Mouse (Mus musculus): ENCODE measurements around the gene Igfbp5. TPM values are rescaled to one million over a fixed set of nuclear protein-coding genes. Genes with fewer than 3 reads are reported as not detected.

Igfbp5 gene
- polyA plus RNA-seq, 1 experiment from 2014 or later, result 69.6 TPM

DNA sequence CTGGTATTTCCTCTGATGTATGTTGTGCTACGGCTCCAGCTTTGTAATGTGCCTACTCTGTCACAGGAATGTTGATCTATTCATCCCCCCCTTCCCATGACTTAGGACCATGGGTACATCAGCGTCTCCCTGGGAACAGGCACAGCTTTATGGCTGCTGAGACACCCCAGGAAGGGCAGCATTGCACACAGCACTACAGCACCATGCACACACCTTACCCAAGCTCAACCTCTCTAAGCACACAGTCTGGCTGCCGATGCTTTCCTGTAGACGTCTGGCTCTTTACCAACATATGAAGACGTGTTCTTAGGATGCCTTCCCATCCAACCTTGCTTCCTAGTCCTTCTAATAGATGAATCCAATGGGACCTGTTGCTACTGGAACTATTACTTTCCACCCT is 8.3 kb downstream of the Igfbp5 start:
- Histone ChIP-seq H3K27ac (0 out of 2 replicates have a peak overlapping the region, but pooled peaks have one; percentile 41), H3K27me3 (no peaks in the 10 kb centered on the region), H3K4me2 (replicated peaks) (no peak overlapping the region), H3K4me3 (no peak overlapping the region), H3K9me3 (replicated peaks) (no peaks in the 10 kb centered on the region), H3K9ac (no peak overlapping the region), H3K36me3 (peaks cover 6% of the 10 kb centered on the region; the same call in 1 of the 2 replicates), H3K4me1 (peaks cover 43% of the 10 kb centered on the region)
- WGBS, result 64% methylated on average over 5 of the region's 5 CpGs
- no peak; the same call in 1 of the 2 replicates for ATAC-seq (ENCODE audit: low FRiP score)

DNA sequence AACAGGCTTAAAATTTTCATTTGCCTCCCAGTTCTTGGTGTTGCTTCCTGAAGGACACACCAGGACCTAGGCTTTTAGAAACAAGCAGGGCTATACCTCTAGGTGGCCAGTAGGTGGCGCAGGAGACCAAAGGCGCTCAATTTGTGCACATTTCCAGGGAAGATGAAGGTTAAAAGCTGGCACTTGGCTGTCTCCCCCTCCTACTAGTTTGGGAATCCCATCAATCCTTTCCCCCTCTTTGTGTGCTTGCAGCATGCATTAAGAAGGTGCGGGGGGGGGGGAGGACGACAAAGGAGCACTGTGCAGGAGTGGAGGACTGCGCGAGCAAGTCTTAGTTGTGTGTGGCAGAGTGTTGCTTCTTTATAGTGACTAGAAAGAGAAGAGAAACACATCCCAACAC is 8.8 kb downstream of the Igfbp5 start:
- Histone ChIP-seq H3K27me3 (no peaks in the 10 kb centered on the region), H3K4me1 (peaks cover 38% of the 10 kb centered on the region), H3K4me3 (no peak overlapping the region), H3K36me3 (peaks cover 6% of the 10 kb centered on the region; the same call in 1 of the 2 replicates), H3K4me2 (replicated peaks) (no peak overlapping the region), H3K9ac (no peak overlapping the region), H3K9me3 (replicated peaks) (no peaks in the 10 kb centered on the region), H3K27ac (0 out of 2 replicates have a peak overlapping the region, but pooled peaks have one; percentile 41)
- WGBS, result 17% methylated on average over 6 of the region's 6 CpGs
- peak; percentile 57 for ATAC-seq (ENCODE audit: low FRiP score)

DNA sequence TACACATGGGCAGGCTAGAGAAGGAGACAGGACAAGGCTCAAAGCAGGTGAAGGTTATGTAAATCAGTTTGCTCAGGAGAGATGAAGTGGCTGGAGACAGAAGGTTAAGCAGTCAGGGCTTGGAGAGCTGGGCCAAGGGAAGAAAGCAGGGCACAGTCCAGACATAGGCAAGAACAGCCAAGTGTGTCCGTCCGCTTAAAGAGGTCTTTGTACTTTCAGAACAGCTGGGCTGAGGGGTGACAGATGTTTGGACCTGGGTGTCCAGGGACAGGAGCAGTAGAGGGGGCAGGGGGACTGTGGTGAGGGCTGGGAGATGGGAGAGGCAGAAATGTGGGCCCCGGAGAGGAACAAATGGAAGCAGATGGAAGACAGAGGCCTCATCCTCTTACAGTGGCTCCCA is 10.4 kb downstream of the Igfbp5 start:
- Histone ChIP-seq H3K36me3 (peaks cover 12% of the 10 kb centered on the region), H3K9me3 (replicated peaks) (no peaks in the 10 kb centered on the region), H3K4me2 (replicated peaks) (no peak overlapping the region), H3K4me1 (peaks cover 25% of the 10 kb centered on the region), H3K27me3 (no peaks in the 10 kb centered on the region), H3K9ac (no peak overlapping the region), H3K4me3 (no peak overlapping the region), H3K27ac (no peak overlapping the region)
- WGBS, result 69% methylated on average over 3 of the region's 3 CpGs
- no peak for ATAC-seq (ENCODE audit: low FRiP score)

DNA sequence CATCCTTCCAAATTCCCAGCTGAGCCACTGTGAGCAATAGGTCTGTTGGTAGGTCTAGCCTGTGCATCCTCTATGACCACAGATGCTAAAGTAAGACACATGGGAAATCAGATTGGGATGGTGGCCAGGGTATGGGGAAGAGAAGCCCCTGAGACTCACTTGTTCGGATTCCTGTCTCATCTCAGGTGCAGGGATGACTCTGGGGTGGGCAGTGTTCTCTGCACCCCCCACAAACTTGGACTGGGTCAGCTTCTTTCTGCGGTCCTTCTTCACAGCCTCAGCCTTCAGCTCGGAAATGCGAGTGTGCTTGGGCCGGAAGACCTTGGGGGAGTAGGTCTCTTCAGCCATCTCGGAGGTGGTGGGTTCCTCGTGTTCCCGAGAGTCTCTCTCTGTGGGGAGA is 11.0 kb downstream of the Igfbp5 start:
- Histone ChIP-seq H3K27ac (no peak overlapping the region), H3K9me3 (replicated peaks) (no peaks in the 10 kb centered on the region), H3K36me3 (peaks cover 12% of the 10 kb centered on the region), H3K27me3 (no peaks in the 10 kb centered on the region), H3K9ac (no peak overlapping the region), H3K4me2 (replicated peaks) (no peak overlapping the region), H3K4me3 (no peak overlapping the region), H3K4me1 (peaks cover 26% of the 10 kb centered on the region)
- WGBS, result 84% methylated on average over 8 of the region's 8 CpGs
- no peak for ATAC-seq (ENCODE audit: low FRiP score)

DNA sequence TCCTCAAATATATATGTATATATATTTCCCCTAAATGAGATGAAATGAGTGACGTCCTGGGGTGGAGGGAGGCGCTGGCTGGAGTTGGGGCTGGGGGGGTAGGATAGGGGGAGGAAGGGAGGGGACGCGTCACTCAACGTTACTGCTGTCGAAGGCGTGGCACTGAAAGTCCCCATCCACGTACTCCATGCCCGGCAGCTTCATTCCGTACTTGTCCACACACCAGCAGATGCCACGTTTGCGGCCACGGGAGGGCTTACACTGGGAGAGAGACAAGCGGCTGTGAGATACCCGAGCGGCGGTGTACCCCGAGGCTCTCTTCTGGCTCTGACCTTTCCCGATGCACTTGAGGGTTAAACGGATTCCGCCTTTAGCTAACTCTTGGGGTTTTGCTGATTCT is 12.4 kb downstream of the Igfbp5 start:
- no peak for ATAC-seq (ENCODE audit: low FRiP score)
- WGBS, result 91% methylated on average over 21 of the region's 21 CpGs

DNA sequence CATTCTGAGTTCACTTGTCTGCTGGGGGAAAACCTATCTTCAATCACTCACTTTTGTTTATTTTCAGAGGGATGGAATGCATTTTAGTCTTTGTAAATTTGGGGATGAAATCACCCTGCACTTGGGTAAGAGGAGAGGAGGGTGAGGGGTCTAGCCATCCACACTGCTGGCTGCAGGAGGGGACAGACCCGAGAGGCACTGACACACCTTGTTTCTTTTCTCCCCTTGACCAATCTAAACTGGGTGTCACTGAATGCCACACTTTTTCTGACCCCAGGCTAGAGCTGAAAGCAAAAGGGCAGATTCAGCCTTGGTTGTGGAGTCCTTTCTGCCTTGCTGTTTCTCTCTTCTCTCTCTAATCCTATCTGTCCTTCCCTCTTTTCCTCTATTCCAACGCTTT is 13.0 kb downstream of the Igfbp5 start:
- Histone ChIP-seq H3K4me2 (replicated peaks) (no peak overlapping the region), H3K9ac (no peak overlapping the region), H3K36me3 (peaks cover 12% of the 10 kb centered on the region), H3K9me3 (replicated peaks) (no peaks in the 10 kb centered on the region), H3K4me1 (peaks cover 20% of the 10 kb centered on the region), H3K27ac (no peak overlapping the region), H3K27me3 (no peaks in the 10 kb centered on the region), H3K4me3 (no peak overlapping the region)
- 75% methylated on average over 2 of the region's 2 CpGs for WGBS
- no peak for ATAC-seq (ENCODE audit: low FRiP score)

More for the DNA sequence above, 12.4 kb downstream of the Igfbp5 start:
- H3K4me1 ChIP-seq, result peaks cover 22% of the 10 kb centered on the region
- H3K4me3 ChIP-seq, result no peak overlapping the region
- H3K9me3 ChIP-seq (replicated peaks), result no peaks in the 10 kb centered on the region
- no peak overlapping the region for H3K27ac ChIP-seq
- no peaks in the 10 kb centered on the region for H3K27me3 ChIP-seq
- H3K9ac ChIP-seq, result no peak overlapping the region
- H3K36me3 ChIP-seq, result peaks cover 12% of the 10 kb centered on the region
- H3K4me2 ChIP-seq (replicated peaks), result no peak overlapping the region

DNA sequence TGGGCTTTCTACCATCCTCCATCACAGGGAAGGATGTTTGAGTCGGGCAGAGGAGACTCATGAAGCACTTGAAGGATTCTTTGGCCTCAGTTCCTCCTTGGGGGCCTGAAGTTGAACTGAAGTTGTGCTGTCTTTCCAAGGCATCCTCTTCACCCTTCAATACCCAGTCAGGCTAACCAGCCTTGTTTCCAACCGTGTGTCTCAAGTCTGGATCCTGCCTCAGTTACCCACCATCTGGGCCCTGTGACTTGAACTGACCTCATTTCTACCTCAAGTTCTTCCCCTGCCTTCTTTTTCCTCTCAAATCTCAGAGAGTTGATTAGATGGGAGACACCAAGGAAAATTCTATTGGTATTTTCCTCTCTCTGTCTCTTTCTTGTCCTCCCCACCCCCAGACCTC is 14.2 kb downstream of the Igfbp5 start:
- H3K36me3 ChIP-seq, result peaks cover 12% of the 10 kb centered on the region
- no peak overlapping the region for H3K27ac ChIP-seq
- no peak overlapping the region for H3K9ac ChIP-seq
- WGBS, result 76% methylated on average over 2 of the region's 2 CpGs
- no peak overlapping the region for H3K4me2 ChIP-seq (replicated peaks)
- no peak for ATAC-seq (ENCODE audit: low FRiP score)
- H3K4me3 ChIP-seq, result no peak overlapping the region
- H3K27me3 ChIP-seq, result no peaks in the 10 kb centered on the region
- H3K4me1 ChIP-seq, result peaks cover 12% of the 10 kb centered on the region
- H3K9me3 ChIP-seq (replicated peaks), result no peaks in the 10 kb centered on the region

- no peaks in the 10 kb centered on the region for H3K27me3 ChIP-seq
- H3K27ac ChIP-seq, result no peak overlapping the region
- peaks cover 8% of the 10 kb centered on the region for H3K4me1 ChIP-seq
- H3K9ac ChIP-seq, result no peak overlapping the region
- no peaks in the 10 kb centered on the region for H3K9me3 ChIP-seq (replicated peaks)
- WGBS, result 93% methylated on average over 9 of the region's 9 CpGs
- no peak overlapping the region for H3K4me3 ChIP-seq
- ATAC-seq (ENCODE audit: low FRiP score), result no peak
- H3K36me3 ChIP-seq, result peaks cover 12% of the 10 kb centered on the region
- H3K4me2 ChIP-seq (replicated peaks), result no peak overlapping the region
These were observed 14.7 kb downstream of the Igfbp5 start for GRCm38 (mm10) chr1:72859963-72860362.

DNA sequence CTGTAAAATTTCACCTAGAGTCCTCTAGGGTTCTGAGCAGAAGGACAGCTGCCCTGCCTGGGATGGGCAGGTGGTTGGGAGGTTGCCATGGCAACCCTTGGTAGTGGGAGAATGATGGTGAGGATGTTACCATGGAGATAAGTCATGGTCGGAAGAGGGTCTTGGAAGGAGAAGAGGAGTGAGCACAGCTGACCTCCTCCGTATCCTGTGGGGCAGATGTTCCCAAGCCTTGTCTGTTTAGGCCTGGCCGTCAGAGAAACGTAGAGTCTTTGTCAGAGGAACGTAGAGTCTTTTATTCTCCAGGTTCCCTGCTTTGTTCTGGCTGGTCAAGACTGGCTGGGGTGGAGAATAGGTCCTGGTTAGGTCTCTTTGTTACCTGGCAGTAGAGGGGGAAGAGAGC is 15.8 kb downstream of the Igfbp5 start:
- WGBS, result 39% methylated on average over 5 of the region's 5 CpGs
- Histone ChIP-seq H3K27ac (peak overlapping the region; percentile 62), H3K36me3 (peaks cover 12% of the 10 kb centered on the region), H3K27me3 (no peaks in the 10 kb centered on the region), H3K4me3 (no peak overlapping the region), H3K4me1 (peaks cover 16% of the 10 kb centered on the region), H3K4me2 (replicated peaks) (no peak overlapping the region), H3K9ac (no peak overlapping the region), H3K9me3 (replicated peaks) (no peaks in the 10 kb centered on the region)
- ATAC-seq (ENCODE audit: low FRiP score), result peak; percentile 49

- H3K27ac ChIP-seq, result 0 out of 2 replicates have a peak overlapping the region, but pooled peaks have one; percentile 62
- WGBS, result 86% methylated on average over 9 of the region's 9 CpGs
- no peak overlapping the region for H3K4me2 ChIP-seq (replicated peaks)
- H3K4me3 ChIP-seq, result no peak overlapping the region
- H3K9ac ChIP-seq, result no peak overlapping the region
- no peaks in the 10 kb centered on the region for H3K27me3 ChIP-seq
- no peaks in the 10 kb centered on the region for H3K9me3 ChIP-seq (replicated peaks)
- peaks cover 12% of the 10 kb centered on the region for H3K36me3 ChIP-seq
- peaks cover 16% of the 10 kb centered on the region for H3K4me1 ChIP-seq
- no peak for ATAC-seq (ENCODE audit: low FRiP score)
These were observed 16.4 kb downstream of the Igfbp5 start for GRCm38 (mm10) chr1:72858286-72858685.

DNA sequence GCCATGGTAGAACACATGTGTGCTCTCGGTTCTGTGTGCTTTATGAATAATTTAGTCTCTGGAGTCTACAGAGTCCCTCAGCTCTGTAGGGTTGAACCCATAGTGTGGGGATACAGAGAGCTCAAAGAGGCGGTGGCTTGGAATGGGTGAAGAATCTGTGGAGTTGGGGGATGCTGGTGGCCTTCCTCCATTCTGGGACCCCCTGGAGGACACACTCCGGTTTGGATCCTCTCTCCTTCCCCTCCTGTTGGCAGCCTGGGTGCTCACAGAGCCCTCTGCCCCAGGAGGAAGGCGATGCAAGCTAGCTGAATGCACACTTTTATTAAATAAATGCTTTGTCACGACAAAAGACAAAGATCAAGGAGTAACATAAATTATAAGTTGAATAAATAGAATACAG is 17.1 kb downstream of the Igfbp5 start:
- Histone ChIP-seq H3K27me3 (no peaks in the 10 kb centered on the region), H3K4me3 (no peak overlapping the region), H3K4me2 (replicated peaks) (no peak overlapping the region), H3K27ac (no peak overlapping the region), H3K9me3 (replicated peaks) (no peaks in the 10 kb centered on the region), H3K36me3 (peaks cover 16% of the 10 kb centered on the region), H3K4me1 (peaks cover 16% of the 10 kb centered on the region), H3K9ac (no peak overlapping the region)
- no peak for ATAC-seq (ENCODE audit: low FRiP score)
- 84% methylated on average over 5 of the region's 5 CpGs for WGBS

DNA sequence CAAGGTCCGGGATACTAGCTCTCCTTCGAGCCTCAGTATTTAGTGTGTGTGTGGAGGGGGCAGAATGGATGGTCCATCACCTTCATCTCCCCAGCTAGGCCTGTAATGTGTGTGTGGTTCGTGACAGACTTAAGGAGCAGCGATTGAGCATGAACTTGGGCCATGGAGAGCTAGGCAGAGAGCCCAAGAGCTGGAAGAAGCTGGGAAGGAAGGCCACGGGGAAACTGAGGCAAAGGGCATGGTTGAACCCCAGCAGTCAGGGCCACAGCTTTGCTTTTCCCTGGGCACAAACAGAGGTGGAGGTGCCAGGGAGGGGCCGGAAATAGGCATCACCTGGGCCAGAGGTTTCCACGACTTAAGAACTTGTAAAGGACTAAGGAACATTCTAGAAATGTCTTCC is 17.5 kb downstream of the Igfbp5 start:
- Histone ChIP-seq H3K9me3 (replicated peaks) (no peaks in the 10 kb centered on the region), H3K36me3 (peaks cover 15% of the 10 kb centered on the region), H3K27ac (no peak overlapping the region), H3K27me3 (no peaks in the 10 kb centered on the region), H3K4me2 (replicated peaks) (no peak overlapping the region), H3K4me3 (no peak overlapping the region), H3K9ac (no peak overlapping the region), H3K4me1 (peaks cover 16% of the 10 kb centered on the region)
- ATAC-seq (ENCODE audit: low FRiP score), result no peak
- WGBS, result 85% methylated on average over 7 of the region's 7 CpGs

GRCm38 (mm10) chr1:72856209-72856909 is 18.3 kb downstream of the Igfbp5 start:
- Histone ChIP-seq H3K9me3 (replicated peaks) (no peaks in the 10 kb centered on the region), H3K4me3 (no peak overlapping the region), H3K4me1 (peaks cover 16% of the 10 kb centered on the region), H3K9ac (no peak overlapping the region), H3K27ac (no peak overlapping the region), H3K36me3 (peaks cover 22% of the 10 kb centered on the region), H3K27me3 (no peaks in the 10 kb centered on the region), H3K4me2 (replicated peaks) (no peak overlapping the region)
- no peak for ATAC-seq (ENCODE audit: low FRiP score)
- WGBS, result 86% methylated on average over 19 of the region's 19 CpGs

All from hindbrain, embryonic 12.5 days (tissue).